Mouse (Mus musculus): ENCODE measurements around the gene Rapgef3.

Gene Rapgef3

GRCm38 (mm10) chr15:97767280-97768186, at the start of gene Rapgef3:
TSS of gene Rapgef3 (minus strand) at chr15:97767972.
- DNase-seq: peak; percentile 95 to 96

- no peak for DNase-seq
Measured at GRCm38 (mm10) chr15:97816199-97816994, 48.6 kb upstream of the Rapgef3 start.

- DNase-seq: no peak
Measured at GRCm38 (mm10) chr15:97815254-97815653, 47.5 kb upstream of the Rapgef3 start.

GRCm38 (mm10) chr15:97814703-97815102, 46.9 kb upstream of the Rapgef3 start:
- no peak for DNase-seq

GRCm38 (mm10) chr15:97813452-97814204, 45.9 kb upstream of the Rapgef3 start:
- DNase-seq: peak; percentile 84 to 86

- no peak for DNase-seq
Measured at GRCm38 (mm10) chr15:97812875-97813274, 45.1 kb upstream of the Rapgef3 start.

- peak; percentile 87 to 90 for DNase-seq
Measured at GRCm38 (mm10) chr15:97812126-97812525, 44.4 kb upstream of the Rapgef3 start.

GRCm38 (mm10) chr15:97811307-97811706, 43.5 kb upstream of the Rapgef3 start:
- no peak for DNase-seq

GRCm38 (mm10) chr15:97810399-97810798, 42.6 kb upstream of the Rapgef3 start:
- no peak for DNase-seq

GRCm38 (mm10) chr15:97809942-97810341, 42.2 kb upstream of the Rapgef3 start:
- peak; percentile 83 to 87 for DNase-seq

- no peak for DNase-seq
Measured at GRCm38 (mm10) chr15:97809206-97809605, 41.4 kb upstream of the Rapgef3 start.

- no peak for DNase-seq
Measured at GRCm38 (mm10) chr15:97808532-97808931, 40.8 kb upstream of the Rapgef3 start.

- DNase-seq: no peak
Measured at GRCm38 (mm10) chr15:97807867-97808266, 40.1 kb upstream of the Rapgef3 start.

- DNase-seq: no peak
Measured at GRCm38 (mm10) chr15:97802575-97802974, 34.8 kb upstream of the Rapgef3 start.

GRCm38 (mm10) chr15:97801811-97802210, 34.0 kb upstream of the Rapgef3 start:
- no peak for DNase-seq

GRCm38 (mm10) chr15:97800853-97801252, 33.1 kb upstream of the Rapgef3 start:
- no peak for DNase-seq

- DNase-seq: no peak
Measured at GRCm38 (mm10) chr15:97799446-97799845, 31.7 kb upstream of the Rapgef3 start.

- no peak for DNase-seq
Measured at GRCm38 (mm10) chr15:97798134-97798533, 30.4 kb upstream of the Rapgef3 start.

- DNase-seq: no peak
Measured at GRCm38 (mm10) chr15:97796674-97797310, 29.0 kb upstream of the Rapgef3 start.

GRCm38 (mm10) chr15:97795559-97796235, 27.9 kb upstream of the Rapgef3 start:
- no peak for DNase-seq

- DNase-seq: no peak
Measured at GRCm38 (mm10) chr15:97794268-97794667, 26.5 kb upstream of the Rapgef3 start.

Measured in kidney, postnatal 36 days (tissue).